ENCODE assay signal across 8 mouse cellular contexts in genomic region chr14:56887887-56888286, GRCm38 (mm10). TPM values are rescaled to one million over a fixed set of nuclear protein-coding genes. Genes with fewer than 3 reads are reported as not detected.
DNase-seq lines count a peak whose midpoint lies in the region; ATAC-seq and TF ChIP-seq lines count a peak whose summit lies in the region.

No protein-coding gene starts in this region.

- peak; percentile 63; the same call in 1 of the 2 replicates for TF ChIP-seq POLR2A in bone marrow, adult 2 months (IDR thresholded peaks at IDR 0.05; ENCODE audit: borderline replicate concordance, control insufficient read depth, low read depth, low read length)
- peak; percentile 79 for TF ChIP-seq POLR2A in myocyte (IDR thresholded peaks at IDR 0.05; ENCODE audit: insufficient read length, low read depth)

- peaks cover 56% of the 10 kb centered on the region for H3K79me2 ChIP-seq in myocyte (ENCODE audit: control insufficient read depth, insufficient read depth)

- H3K4me1 ChIP-seq in bone marrow, adult 2 months (ENCODE audit: control insufficient read depth, insufficient read depth, low read length): no peaks in the 10 kb centered on the region
- H3K4me1 ChIP-seq in heart, embryonic 12.5 days (replicated peaks): peaks cover 19% of the 10 kb centered on the region
- H3K4me1 ChIP-seq in kidney, postnatal 0 days (replicated peaks; ENCODE audit: insufficient read depth, low read length): peaks cover 10% of the 10 kb centered on the region; the same call in 1 of the 2 replicates
- peaks cover 4% of the 10 kb centered on the region; the same call in 1 of the 2 replicates for H3K4me1 ChIP-seq in liver, embryonic 11.5 days (replicated peaks; ENCODE audit: control insufficient read depth, insufficient read depth, low read length)

- DNase-seq in B cell, adult 2 months: peak; percentile 79 to 84
- peak; percentile 92 for DNase-seq in kidney, postnatal 0 days (ENCODE audit: low spot score)
- peak; percentile 59 for DNase-seq in liver, embryonic 11.5 days (ENCODE audit: low spot score)
- peak; percentile 71 to 81 for DNase-seq in spleen, postnatal 4 days (ENCODE audit: low spot score in 2 of 2)

- peak overlapping the region; percentile 21; the same call in 1 of the 2 replicates for H3K27ac ChIP-seq in bone marrow, adult 2 months (ENCODE audit: control insufficient read depth, insufficient read depth, low read depth, low read length, poor library complexity)
- peak overlapping the region; percentile 99 for H3K27ac ChIP-seq in heart, embryonic 12.5 days (ENCODE audit: poor library complexity, severe bottlenecking)
- H3K27ac ChIP-seq in kidney, postnatal 0 days: peak overlapping the region; percentile 100
- H3K27ac ChIP-seq in liver, embryonic 11.5 days (ENCODE audit: low read depth, low read length): peak overlapping the region; percentile 93; the same call in 1 of the 2 replicates

- peak overlapping the region; percentile 90 for H3ac ChIP-seq in myocyte (ENCODE audit: control insufficient read depth, insufficient read length)

- ATAC-seq in erythroblast, adult 5-6 weeks (replicated peaks; ENCODE audit: low FRiP score, poor library complexity, severe bottlenecking): peak; percentile 66
- no peak for ATAC-seq in heart, embryonic 12.5 days (ENCODE audit: insufficient number of reproducible peaks, low FRiP score)
- ATAC-seq in kidney, postnatal 0 days (replicated peaks; ENCODE audit: low FRiP score, low read depth): no peak
- no peak for ATAC-seq in liver, embryonic 11.5 days (replicated peaks; ENCODE audit: low FRiP score)

- H3K4me2 ChIP-seq in heart, embryonic 12.5 days: peak overlapping the region; percentile 85
- H3K4me2 ChIP-seq in kidney, postnatal 0 days (ENCODE audit: low read length): peak overlapping the region; percentile 67
- peak overlapping the region; percentile 83 for H3K4me2 ChIP-seq in liver, embryonic 11.5 days
- peak overlapping the region; percentile 74 for H3K4me2 ChIP-seq in myocyte (ENCODE audit: low read depth)

- H3K9me3 ChIP-seq in heart, embryonic 12.5 days (replicated peaks): peaks cover 5% of the 10 kb centered on the region
- H3K9me3 ChIP-seq in kidney, postnatal 0 days (replicated peaks; ENCODE audit: low read length): no peaks in the 10 kb centered on the region
- H3K9me3 ChIP-seq in liver, embryonic 11.5 days (ENCODE audit: control insufficient read depth, low read length): no peaks in the 10 kb centered on the region

- TF ChIP-seq CTCF in bone marrow, adult 2 months (IDR thresholded peaks at IDR 0.05; ENCODE audit: control insufficient read depth, insufficient read depth, low read length): peak; percentile 79
- peak; percentile 79 for TF ChIP-seq CTCF in kidney, postnatal 0 days (IDR thresholded peaks at IDR 0.05; ENCODE audit: low read depth)

- H3K9ac ChIP-seq in heart, embryonic 12.5 days: peak overlapping the region; percentile 98
- peak overlapping the region; percentile 92 for H3K9ac ChIP-seq in kidney, postnatal 0 days (ENCODE audit: low read depth, low read length)
- H3K9ac ChIP-seq in liver, embryonic 11.5 days (ENCODE audit: low read depth, low read length): peak overlapping the region; percentile 89

- peaks cover 26% of the 10 kb centered on the region for H3K36me3 ChIP-seq in heart, embryonic 12.5 days
- no peaks in the 10 kb centered on the region for H3K36me3 ChIP-seq in kidney, postnatal 0 days (ENCODE audit: insufficient read depth, low read length)
- H3K36me3 ChIP-seq in liver, embryonic 11.5 days (ENCODE audit: control insufficient read depth, insufficient read depth, low read length): peaks cover 5% of the 10 kb centered on the region
- H3K36me3 ChIP-seq in myocyte (ENCODE audit: control insufficient read depth, insufficient read depth): peaks cover 9% of the 10 kb centered on the region

- 0% methylated on average over 9 of the region's 9 CpGs for WGBS in bone marrow, adult 2 months
- 1% methylated on average over 9 of the region's 9 CpGs for WGBS in heart, embryonic 12.5 days
- under 1% methylated on average over 9 of the region's 9 CpGs for WGBS in kidney, postnatal 0 days
- WGBS in liver, embryonic 11.5 days: 2% methylated on average over 9 of the region's 9 CpGs

- H3K4me3 ChIP-seq in bone marrow, adult 2 months (replicated peaks; ENCODE audit: control insufficient read depth, low read depth, low read length): peak overlapping the region; percentile 69
- H3K4me3 ChIP-seq in heart, embryonic 12.5 days: peak overlapping the region; percentile 99
- H3K4me3 ChIP-seq in kidney, postnatal 0 days (replicated peaks; ENCODE audit: low read depth, low read length): peak overlapping the region; percentile 89
- peak overlapping the region; percentile 70 for H3K4me3 ChIP-seq in liver, embryonic 11.5 days (ENCODE audit: low read depth, low read length)
- peak overlapping the region; percentile 93 for H3K4me3 ChIP-seq in myocyte

- no peaks in the 10 kb centered on the region for H3K27me3 ChIP-seq in heart, embryonic 12.5 days (replicated peaks)
- H3K27me3 ChIP-seq in kidney, postnatal 0 days (ENCODE audit: insufficient read depth, low read length): no peaks in the 10 kb centered on the region
- H3K27me3 ChIP-seq in liver, embryonic 11.5 days (replicated peaks; ENCODE audit: control insufficient read depth, insufficient read depth, low read length): no peaks in the 10 kb centered on the region
- no peaks in the 10 kb centered on the region for H3K27me3 ChIP-seq in myocyte (ENCODE audit: control insufficient read depth, insufficient read depth, insufficient read length)

TF ChIP-seq in myocyte, 11 proteins besides CTCF, POLR2A, EP300 and RAD21:
- TF ChIP-seq CEBPB (IDR thresholded peaks at IDR 0.05; ENCODE audit: insufficient read depth, poor library complexity, severe bottlenecking): no peak
- TF ChIP-seq TCF3 (IDR thresholded peaks at IDR 0.05; ENCODE audit: insufficient read length, low read depth): peak; percentile 73
- TF ChIP-seq MYOD1 (IDR thresholded peaks at IDR 0.05; ENCODE audit: control insufficient read depth in 1 of 3, insufficient read length in 2 of 3, low read depth in 2 of 3): peak; percentile 38 to 96 (median 78)
- peak; percentile 73 for TF ChIP-seq POLR2AphosphoS2 (IDR thresholded peaks at IDR 0.05; ENCODE audit: insufficient read length, low read depth)
- peak; percentile 76 to 92 (median 83) for TF ChIP-seq MYOG (IDR thresholded peaks at IDR 0.05; ENCODE audit: control insufficient read depth in 1 of 3, insufficient read depth in 1 of 3, insufficient read length in 2 of 3, low read depth in 2 of 3)
- peak; percentile 43 for TF ChIP-seq MAX (IDR thresholded peaks at IDR 0.05; ENCODE audit: low read depth)
- no peak for TF ChIP-seq USF1 (IDR thresholded peaks at IDR 0.05; ENCODE audit: low read depth)
- no peak for TF ChIP-seq E2F4 (IDR thresholded peaks at IDR 0.05; ENCODE audit: insufficient read depth)
- TF ChIP-seq TCF12 (IDR thresholded peaks at IDR 0.05; ENCODE audit: insufficient read depth, poor library complexity, severe bottlenecking): peak; percentile 41

RNA-seq across cellular contexts. Expression of gene Zmym2, which starts 1.4 kb away (rescaled TPM):
- 10.1 and 15.5 TPM in 2 replicates for polyA plus RNA-seq in bone marrow, adult 2 months (2011; ENCODE audit: insufficient read depth, insufficient read length, low replicate concordance, missing spikeins)
- total RNA-seq in erythroblast, adult 5-6 weeks (2015; ENCODE audit: low replicate concordance): 32.3 and 39.5 TPM in 2 replicates
- 14.5 and 22.0 TPM in 2 replicates for total RNA-seq in erythroblast, adult 5-6 weeks (2017; ENCODE audit: low replicate concordance)
- 38.9 and 46.2 TPM in 2 replicates for polyA plus RNA-seq in heart, embryonic 12.5 days (2016; fragmentation: Nextera tagmentation; extraction: Ambion mirVana)
- polyA plus RNA-seq in kidney, postnatal 0 days (2015; fragmentation: Nextera tagmentation; extraction: Ambion mirVana): 26.4 and 26.9 TPM in 2 replicates
- 24.4 and 32.0 TPM in 2 replicates for polyA plus RNA-seq in liver, embryonic 11.5 days (2014; fragmentation: Nextera tagmentation; extraction: Ambion mirVana)
- polyA plus RNA-seq in myocyte (2012; fragmentation: generic; extraction: Trizol): 14.8 TPM

Comparison
In these comparisons a context has a peak if more than half of its experiments do, and no peak if none do; other contexts are left out.
1. H3K27ac ChIP-seq: peak in every context shown above with its lines; median percentile 100 in kidney, postnatal 0 days; 99 in heart, embryonic 12.5 days; 93 in liver, embryonic 11.5 days; 21 in bone marrow, adult 2 months.